Mouse (Mus musculus) spleen, postnatal 4 days (tissue): ENCODE data around the gene Kcnq5.
"Not testable (repeated sequence)": the region's sequence is repeated elsewhere in the genome, so short reads cannot be mapped to it uniquely, and the experiment has no call there.

Source experiments
- DNase-seq, 2 experiments: peaks; one replicate each; pipeline ENCODE4 v3.0.0; 2022; ENCODE audit warnings: low spot score in 2 of 2

Gene Kcnq5

DNA sequence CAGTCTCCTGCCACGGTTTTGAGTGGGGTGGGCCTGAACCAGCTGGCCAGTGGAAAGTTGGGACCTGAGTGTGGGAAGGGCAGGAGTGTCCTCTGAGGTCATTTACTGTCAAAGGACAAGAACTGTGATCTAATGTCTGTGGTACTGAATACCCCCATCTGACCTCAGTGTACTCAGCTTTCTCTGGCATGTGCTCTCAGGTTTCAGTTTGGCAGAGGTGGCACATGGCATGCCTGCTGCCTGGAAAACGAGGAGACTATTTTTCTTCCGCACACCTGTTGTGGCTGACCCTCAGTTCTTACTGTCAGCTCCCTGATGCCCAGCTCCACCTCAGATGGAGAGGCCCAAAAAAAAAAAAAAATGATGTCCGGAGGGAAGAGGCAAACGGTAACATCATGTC lies 475.5 kb downstream of the Kcnq5 start:
- no peak for DNase-seq

DNA sequence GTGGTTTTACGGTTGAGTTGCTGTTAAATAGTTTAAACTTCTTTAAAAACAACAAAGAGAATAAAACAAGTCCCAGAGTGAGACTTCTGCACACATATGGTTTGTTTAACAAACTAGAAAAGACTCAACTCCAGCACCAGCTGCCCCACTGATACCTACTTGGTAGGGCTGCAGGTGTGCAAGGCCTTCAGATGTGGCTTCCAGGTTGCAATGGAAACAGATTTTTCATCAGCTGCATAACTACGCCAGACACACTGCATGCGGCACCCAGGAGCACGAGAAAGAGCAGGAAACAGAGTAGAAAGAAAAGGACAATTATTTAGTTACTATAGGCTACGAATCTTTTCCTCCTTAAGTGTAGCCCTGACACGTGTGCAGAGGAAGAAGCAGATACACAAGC lies 492.4 kb downstream of the Kcnq5 start:
- no peak for DNase-seq

DNA sequence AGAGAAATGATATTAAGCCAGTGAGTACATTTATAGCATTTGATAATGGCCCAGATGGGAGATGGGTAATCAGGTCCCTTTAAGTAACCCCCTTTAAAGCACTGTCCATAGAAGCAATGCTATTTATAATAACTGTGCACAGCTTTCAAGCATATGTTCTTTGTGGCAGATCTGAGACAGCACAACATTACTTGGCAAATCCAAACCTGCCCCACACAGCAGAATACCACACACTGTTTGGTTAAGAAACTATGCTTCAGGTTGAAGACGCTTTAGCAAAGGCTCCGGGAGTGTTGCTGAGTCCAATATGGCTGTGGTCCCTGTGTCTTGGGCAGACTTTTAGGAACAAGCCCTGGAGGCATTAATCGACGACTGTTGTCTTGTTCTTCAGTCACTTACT lies 495.3 kb downstream of the Kcnq5 start:
- no peak for DNase-seq

- peak; percentile 49 to 78 for DNase-seq
Observed at GRCm38 (mm10) chr1:21460941-21461689, 500.6 kb downstream of the Kcnq5 start.

- DNase-seq, result no peak
Observed at GRCm38 (mm10) chr1:21458581-21458980, 503.2 kb downstream of the Kcnq5 start.

DNA sequence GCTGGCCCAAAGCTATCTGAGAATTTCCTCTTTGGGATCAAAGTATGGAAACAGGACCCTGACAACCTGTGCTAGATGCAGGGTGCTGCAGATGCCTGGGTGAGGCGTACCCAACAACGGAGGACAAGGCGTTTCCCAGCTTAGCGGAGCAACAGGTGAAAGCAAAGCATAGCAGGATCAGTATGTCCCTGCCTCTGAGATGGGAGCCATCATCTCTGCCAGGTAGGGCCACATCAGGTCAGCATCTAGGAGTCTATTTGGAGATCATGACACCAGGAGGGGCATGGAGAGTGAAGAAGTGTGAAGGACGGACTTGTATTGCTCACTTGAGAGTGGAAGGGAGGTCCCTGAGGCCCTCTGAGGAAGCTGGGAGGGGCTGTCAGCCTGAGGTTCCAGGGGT lies 505.8 kb downstream of the Kcnq5 start:
- no peak for DNase-seq

GRCm38 (mm10) chr1:21448227-21448626 lies 513.5 kb downstream of the Kcnq5 start:
- DNase-seq, result no peak

DNA sequence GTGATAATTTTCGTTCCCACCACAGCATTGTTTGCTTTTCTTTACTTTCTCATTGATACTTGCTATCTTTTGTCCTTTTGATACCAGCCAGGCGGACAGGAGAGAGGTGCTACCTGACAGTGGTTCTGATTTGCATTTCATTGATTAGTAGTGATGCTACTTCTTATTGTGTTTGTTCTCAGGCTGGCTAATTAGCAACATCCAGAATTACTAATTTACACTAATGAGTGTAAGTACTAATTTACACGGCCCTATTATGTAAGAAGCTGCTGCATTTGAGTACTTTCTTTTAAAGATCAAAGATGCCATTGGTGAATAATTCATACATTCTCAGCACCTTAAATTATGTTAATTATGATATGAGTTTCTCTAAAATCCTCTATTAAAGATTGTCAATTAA lies 525.0 kb downstream of the Kcnq5 start:
- no peak for DNase-seq

DNA sequence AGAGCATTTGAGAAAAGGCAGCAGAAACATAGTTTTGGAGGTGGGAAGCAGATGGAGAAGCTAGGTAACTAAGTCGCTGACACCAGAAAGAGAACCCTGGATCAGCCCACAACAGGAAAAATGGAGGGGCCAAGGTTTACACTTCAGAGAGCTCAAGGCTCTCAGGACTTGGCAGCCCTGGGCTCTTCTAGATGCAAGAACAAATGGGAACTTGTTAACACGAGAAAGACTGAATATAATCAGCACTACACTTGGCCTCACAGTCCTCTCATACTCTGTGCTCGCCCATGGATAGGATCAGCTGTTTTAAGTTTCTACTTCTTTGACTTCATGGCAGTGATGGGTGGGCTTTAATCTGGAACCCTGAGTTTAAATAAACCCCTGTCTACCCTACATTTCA lies 526.9 kb downstream of the Kcnq5 start:
- no peak for DNase-seq

- no peak for DNase-seq
Observed at GRCm38 (mm10) chr1:21431666-21432065, 530.1 kb downstream of the Kcnq5 start.

DNA sequence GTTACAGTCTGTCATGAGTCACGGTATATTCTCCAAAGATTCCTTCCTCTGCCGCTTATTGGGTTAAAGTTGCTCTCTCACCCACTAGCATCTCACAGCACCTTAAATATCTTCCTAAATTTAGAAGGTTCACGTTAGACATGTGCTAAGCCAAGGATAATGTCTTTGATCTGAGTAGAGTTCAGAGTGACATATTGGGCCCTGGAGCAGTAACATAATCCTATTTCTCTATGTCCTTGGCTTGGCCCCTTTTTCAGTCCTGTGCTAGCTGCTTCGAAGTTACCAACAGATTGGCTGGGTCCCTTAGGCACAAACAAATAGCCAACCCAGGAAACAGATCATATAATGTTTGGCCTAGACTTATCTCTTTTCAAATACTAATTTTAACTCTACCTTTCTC lies 533.7 kb downstream of the Kcnq5 start:
- DNase-seq, result no peak

- DNase-seq, result no peak
Observed at GRCm38 (mm10) chr1:21425654-21426053, 536.1 kb downstream of the Kcnq5 start.

DNA sequence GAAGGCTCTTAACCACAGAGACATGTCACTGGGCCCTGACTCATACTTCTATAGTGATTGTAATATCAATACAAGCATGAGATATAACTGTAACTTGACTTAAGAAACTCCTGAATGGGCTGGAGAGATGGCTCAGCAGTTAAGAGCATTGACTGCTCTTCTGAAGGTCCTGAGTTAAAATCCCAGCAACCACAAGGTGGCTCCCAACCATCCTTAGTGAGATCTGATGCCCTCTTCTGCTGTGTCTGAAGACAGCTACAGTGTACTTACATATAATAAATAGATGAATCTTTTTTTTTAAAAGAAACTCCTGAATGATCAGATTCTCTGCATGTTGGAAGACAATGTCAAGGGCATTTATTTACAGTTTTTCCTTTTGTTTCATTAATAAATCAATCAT lies 542.4 kb downstream of the Kcnq5 start:
- DNase-seq, result no peak

DNA sequence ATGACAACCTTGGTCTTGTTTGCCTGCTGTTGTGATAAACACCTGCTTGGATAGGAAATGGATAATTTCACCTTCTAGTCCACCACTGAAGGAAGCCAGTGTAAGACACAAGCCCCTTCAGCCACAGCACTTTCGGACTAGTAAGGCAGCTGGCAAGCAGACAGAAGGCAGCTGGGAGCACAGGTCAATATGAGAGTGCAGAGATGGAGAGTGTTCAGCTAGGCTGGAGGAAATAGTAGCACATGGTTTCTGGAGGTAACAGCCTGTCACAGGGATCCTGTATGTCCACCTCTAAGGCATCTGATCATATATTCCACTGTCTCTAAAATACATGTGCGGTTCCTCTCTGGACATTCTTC lies 549.6 kb downstream of the Kcnq5 start:
- no peak for DNase-seq

GRCm38 (mm10) chr1:21411331-21412196 lies 550.2 kb downstream of the Kcnq5 start:
- no peak for DNase-seq

- no peak for DNase-seq
Observed at GRCm38 (mm10) chr1:21407266-21407665, 554.5 kb downstream of the Kcnq5 start.

DNA sequence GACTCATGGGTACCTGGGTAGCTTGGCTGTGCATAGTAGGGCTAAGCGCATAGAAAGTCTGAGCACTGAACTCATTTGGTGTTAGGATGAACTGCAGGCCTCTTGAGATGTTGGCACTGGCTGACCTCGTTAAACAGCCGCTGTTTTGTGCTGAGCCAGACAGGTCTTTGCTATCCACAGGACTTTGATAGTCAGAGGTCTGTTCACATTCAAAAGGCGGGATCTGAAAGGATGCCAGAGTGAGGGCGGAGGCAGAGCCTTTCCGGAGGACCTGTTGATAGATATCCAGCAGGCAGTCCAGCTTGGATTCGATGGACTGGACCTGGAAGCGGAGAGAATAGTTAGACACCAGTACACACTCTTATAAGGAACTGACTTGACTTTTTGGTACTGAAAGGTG lies 558.9 kb downstream of the Kcnq5 start:
- no peak for DNase-seq

DNA sequence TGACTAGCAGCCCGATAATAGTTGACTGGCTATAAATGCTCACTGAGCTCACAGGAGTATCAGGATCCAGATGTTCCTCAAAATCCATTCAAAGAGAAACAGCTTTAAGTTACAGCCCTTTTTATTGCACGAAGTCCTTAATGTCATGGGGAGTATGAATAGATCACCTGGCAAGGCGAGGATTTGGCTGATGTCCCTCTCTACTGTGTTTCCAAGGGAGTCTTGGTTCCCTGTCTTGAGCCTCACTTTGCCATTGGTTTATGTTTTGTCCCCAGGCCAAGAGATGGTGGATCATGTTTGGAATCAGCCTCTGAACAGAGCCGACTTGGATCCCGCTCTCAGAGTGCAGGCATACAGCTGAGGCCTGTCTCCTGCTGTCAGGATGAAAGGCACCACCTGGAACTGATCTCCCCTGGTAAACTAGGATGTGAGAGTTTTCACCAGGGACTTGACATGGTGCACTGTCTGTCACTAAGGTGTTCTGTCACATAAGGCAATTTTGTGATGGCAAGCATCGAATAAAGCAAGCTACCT lies 570.5 kb downstream of the Kcnq5 start:
- no peak for DNase-seq

GRCm38 (mm10) chr1:21383256-21383655 lies 578.5 kb downstream of the Kcnq5 start, which contains the start of gene Khdc1b:
TSS of gene Khdc1b (plus strand) at chr1:21383556.
- DNase-seq, result no peak

- not testable (repeated sequence) for DNase-seq
Observed at GRCm38 (mm10) chr1:21368031-21368430, 593.7 kb downstream of the Kcnq5 start, which contains the start of gene Khdc1c. TSS of gene Khdc1c (plus strand) at chr1:21368331.

- no peak for DNase-seq
Observed at GRCm38 (mm10) chr1:21349341-21349740, 612.4 kb downstream of the Kcnq5 start, which contains the start of gene Khdc1a. TSS of gene Khdc1a (plus strand) at chr1:21349641.
